Mouse (Mus musculus) v-Abl transformed pro-B cells (cell line): ENCODE measurements at regions not wholly inside any gene's neighbourhood (a gene's known extent, or its start where the extent isn't known, plus 50 kb on each side); places are given as distances from the start of the nearest gene placed in this dataset.

ENCODE experiments used
- in situ Hi-C, 2 experiments: fragments of 400-800 bp; cut with MboI; formaldehyde crosslinking; loops; one replicate each; pipeline ENCODE4 v1.15.1; 2025; ENCODE audit not compliant: unreplicated experiment in 2 of 2

DNA sequence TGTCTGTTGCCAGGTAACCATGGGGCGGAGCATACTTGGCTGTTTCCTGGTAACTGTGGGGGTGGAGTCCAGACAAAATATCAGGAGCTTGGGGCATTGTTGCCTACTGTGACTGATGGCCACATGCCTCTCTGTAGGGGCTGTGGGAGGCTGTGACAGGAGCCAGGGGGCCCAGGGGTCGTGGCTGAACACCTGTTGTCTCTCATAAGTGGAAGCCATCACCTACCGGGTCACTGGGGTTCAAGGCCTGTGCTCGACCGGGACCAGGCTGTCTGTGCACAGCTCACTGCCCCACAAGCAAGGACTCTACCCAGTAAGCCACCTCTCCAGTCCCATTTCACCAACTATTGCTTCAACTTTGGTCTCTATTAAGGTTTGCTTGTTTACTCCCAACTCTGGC, 196.4 kb upstream of the Egln3 start:
- in situ Hi-C loops: no loop called here

DNA sequence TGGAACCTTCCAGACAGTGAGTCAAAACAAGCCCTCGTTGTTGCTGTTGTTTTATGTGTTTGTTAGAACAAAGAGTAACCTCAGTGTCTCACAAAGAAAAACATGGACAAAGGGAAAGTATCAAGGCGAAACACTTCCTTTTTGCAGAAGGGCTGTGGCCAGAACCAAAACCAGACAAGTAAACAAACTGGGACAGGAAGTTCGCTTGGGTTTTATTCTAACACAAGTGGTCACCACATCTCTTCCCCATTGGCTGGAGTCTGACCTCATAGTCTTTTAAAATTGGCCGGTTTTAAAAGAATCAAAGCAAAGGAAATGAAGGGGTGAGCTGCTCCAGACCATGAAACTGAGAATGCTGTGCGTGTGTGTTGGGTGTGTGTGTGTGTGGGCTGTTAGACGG, 194.4 kb upstream of the Egln3 start:
- in situ Hi-C loops: no loop called here

DNA sequence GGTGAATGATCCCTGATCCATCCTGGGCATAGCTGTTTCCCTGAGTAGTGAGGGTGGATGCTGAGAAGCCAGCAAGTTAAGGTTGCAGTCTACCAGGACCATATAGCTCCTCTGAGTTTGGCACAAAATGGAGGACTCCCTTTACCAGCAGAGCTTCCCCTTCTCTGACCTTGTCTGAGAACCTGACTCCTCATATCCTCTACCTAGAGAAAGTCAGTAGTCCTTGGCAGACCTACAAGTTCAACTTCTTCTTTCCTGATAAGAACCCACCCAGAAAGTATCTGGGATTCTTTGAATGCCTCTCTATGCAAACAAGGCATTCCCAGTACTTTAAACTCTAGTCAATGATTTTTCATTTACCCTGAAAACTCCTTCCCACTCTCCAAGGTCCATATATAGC, 193.3 kb upstream of the Egln3 start:
- in situ Hi-C loops: no loop called here

DNA sequence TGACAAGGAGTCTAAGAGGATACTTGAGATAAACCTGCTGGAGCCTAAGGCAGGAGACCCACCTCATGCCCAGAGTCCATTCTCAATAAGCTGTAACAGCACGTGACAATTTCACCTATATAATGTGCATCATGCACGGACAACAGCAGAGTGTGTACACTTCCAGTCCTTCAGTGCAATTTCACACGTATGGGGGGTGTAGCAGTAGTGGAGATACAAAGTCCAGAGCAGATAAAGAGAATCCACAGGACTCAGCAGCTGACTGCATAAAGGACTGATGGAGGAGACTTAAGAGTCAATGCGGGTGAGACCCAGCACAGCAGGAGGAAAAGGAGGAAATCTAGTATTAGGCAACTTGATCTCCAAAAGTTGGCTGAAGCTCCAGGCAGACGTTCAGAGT, 192.7 kb upstream of the Egln3 start:
- in situ Hi-C loops: no loop called here

DNA sequence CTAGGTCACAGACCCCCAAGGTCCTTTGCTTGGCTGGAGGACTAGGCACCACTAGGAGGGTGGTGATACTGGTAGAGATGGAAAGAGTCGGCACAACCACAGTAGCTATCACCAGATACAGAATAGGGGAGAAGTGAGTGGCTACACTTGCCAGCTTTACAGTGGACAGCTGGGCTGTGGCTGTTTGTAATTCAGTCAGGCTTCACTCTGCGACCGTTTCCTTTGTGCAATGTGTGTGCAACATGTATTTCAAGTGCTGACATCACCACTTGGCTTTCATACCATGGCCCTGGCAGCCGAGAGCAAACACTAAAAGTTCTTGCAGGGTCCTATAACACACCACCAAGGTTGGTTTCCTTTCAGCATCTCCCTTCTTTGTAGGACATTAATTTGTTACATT, 181.7 kb upstream of the Egln3 start:
- in situ Hi-C loops: no loop called here

DNA sequence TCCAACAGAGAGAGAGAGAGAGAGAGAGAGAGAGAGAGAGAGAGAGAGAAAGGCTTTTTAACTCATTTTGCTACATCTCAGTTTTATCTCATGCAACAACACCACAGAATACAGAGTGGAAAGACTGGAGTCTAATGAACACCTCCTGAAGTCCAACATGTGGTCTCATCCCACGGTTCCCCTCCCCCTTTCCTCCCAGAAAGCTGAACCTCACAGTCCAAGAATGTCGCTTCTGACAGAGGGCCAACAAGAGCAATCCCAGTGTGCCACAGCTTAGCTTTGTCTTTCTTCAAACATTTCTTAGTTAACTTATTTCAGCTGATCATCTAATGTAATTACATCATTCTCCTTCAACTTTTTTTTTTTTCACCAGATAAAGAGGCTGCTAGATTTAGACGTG, 180.5 kb upstream of the Egln3 start:
- in situ Hi-C loops: no loop called here

DNA sequence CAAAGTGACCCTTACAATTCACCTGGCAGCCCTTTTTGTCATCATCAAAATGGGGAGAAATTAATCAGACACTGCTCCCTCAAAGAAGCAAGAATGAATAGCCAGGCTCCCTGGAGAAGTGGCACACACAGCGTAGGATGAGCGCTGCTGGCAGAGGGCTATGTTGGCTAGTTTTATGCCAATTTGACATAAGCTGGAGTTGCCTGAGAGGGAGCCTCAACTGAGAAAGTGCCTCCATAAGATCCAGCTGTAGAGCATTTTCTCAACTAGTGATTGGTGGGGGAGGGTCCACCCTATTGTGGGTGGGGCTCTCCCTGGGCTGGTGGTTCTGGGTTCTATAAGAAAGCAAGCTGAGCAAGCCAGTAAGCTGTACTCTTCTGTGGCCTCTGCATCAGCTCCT, 179.3 kb upstream of the Egln3 start:
- in situ Hi-C loops: no loop called here

DNA sequence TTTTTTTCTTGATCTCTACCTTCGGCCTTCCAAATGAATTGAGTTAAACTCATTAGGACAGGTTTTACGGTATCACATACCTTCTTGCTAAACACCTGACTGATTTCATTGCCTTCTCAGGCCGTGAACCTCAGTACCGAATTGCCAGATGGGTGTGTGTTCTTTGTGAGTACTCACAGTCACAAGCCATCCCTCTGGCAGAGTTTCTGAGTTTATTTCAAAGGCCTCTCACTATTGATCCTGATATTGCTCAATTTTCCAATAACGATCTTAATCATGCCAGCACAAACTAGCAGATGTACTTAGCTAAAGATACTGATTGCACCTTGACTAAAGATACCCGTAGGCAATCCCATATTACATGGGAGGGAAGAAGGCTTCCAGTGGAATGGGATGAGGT, 178.4 kb upstream of the Egln3 start:
- in situ Hi-C loops: no loop called here

DNA sequence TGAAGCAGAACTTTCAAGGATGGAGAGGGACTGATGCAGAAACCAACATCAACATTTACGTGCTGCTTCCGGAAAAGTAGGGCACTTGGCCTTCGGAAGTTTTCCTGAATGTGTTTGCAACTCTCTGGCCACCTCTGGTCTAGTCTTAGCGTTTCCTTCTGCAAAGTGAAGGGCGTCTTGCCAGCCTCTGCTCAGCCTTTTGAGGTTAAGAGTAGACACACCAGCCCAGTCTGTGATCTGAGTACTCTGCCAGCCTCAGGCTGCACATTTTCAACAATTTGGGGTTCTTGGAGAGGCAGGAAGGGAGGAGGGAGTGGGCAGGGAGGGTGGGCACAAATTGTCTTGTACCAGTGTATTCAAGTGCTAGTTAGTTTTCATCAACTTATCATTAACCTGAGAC, 176.7 kb upstream of the Egln3 start:
- in situ Hi-C loops: no loop called here

DNA sequence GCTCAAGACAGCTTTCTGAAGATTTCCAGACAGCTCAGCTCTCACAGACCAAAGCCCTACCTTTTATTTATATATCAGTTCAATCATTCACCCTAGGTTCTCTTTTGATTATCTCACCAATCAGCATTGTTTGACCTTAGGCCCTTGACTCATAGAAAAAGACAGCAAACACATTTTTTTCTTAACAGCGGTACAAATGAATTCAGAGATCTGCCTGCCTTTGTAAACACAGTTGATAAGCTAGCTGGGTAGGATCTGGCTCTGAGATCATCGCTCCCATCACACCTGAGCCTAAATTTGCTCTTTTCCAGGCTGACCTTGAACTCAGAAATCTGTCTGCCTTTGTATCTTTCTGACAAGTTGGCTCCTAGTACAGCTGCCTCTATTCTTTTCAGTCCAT, 174.9 kb upstream of the Egln3 start:
- in situ Hi-C loops: no loop called here

DNA sequence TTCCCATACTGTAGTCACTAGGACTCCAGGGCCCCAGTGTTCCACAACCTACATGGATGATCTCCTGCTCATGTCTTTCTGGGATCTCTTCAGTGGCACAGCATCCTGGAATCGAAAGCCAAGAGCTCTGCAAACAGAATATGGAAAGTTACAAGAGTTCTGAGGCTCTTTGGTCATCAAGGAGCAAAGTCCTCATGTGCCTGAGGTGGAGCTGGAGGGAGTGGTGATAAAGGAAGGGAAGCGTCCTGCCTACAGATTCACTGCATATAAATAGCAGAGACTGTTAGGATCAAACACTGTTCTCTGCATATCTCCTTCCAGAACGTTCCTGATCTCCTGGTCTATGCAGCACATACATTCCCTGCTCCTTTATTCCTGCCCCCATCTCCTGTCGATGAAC, 170.4 kb upstream of the Egln3 start:
- in situ Hi-C loops: no loop called here

DNA sequence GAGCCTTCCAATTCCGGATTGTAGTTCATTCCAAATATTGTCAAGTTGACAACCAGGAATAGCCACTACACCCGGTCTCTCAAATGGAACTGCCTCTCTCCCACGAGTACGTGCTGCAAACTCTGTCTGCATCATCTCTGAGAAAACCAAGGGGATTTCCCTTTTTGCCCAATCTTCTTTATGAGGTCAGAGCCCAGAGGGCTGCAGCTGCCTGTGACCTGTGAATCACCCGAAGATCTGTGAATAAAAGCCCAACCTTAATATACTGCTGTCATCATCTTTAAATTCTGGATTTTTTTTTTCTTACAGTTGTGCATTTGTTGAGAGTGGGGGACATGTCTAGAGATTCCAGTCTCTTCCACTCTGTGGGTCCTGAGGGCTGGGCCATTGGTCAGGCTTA, 165.6 kb upstream of the Egln3 start:
- in situ Hi-C loops: no loop called here

DNA sequence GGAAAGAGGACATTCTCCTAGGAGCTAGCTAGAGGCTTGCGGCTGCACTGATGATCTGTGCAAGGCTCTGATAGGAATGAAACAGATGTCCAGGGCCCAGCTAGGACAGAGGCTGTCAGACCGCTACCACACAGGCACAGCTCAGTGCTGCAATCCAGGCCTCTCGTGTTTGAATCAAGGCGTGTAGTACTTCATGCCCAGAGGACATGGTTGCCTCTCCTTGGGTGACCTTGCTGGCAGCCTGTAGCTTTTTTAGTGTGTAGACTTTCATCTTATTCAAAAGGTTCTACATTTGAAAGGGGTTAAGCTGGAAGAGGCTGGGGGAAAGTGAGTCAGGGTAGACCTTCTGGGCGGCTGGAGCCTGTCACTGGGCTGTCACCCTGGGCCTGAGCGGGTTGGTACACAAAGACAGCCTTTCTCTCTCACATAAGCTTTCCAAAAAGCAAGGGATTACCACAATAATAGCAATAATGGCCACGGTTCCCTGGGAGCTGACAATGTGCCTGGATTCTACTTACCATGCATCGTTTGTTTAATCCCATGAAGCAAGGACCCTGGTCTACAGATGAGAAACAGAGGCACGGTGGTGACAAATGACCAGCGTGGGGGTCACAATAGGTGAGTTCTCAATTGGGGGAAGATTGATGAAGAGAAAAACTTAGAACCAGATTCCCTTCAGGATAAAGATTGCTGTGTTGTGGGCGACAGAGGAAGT, 160.9 kb upstream of the Egln3 start:
- in situ Hi-C loops: no loop called here

DNA sequence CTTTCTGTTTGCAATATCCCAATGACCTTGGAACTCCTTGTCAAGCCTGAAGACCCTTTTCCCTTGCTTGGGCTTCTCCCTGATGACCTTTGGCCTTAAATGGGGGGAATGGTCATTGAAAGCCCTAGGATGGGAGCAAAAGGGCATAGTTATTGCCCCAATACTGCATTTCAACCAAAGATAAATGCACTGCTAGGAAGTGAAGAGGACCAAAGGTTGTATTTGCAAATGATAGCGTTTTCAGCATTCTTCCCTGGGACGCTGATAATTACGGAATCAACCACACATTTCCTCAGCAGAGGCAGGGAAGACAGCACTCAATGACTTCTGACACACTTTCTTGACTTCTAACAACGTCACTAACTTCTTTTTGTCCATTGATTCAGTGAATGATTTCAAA, 158.1 kb upstream of the Egln3 start:
- in situ Hi-C loops: no loop called here

DNA sequence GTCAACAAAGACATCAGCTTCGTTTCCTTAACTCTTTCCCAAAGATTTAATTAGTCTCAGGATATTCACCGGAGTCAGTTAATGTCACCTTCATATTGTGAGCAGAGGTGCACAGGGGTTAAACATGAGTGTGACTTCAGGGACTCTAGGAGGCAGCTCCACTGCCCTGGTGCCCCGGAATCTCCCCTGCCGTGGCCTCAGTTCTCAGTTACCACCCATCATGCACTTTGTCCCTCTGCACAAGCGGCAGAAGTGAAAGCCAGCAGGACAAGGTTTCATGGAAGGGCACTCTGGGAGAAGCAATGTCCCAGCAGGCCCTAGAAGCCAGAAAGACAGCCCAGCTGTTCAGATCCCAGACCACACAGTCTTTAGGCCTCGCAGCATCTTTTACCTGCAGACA, 150.5 kb upstream of the Egln3 start:
- in situ Hi-C loops: no loop called here

DNA sequence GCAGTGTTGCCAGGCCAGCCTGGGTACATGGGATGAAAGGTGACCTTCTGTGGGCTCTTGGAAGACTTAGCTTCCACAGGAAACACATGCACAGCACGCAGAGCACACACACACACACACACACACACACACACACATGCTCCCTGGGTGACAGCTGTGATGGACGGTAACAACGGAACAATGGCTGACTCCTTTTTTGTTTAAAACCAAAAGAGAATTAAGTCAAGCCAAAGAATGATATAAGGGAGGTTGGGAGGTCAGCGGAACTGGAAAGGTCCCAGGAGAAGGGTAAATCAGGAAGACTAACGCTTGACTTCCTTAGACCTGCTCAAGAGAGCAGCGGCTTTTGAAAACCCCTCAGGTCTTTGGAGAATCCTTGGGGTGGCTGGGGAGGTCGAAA, 150.0 kb upstream of the Egln3 start:
- in situ Hi-C loops: no loop called here

DNA sequence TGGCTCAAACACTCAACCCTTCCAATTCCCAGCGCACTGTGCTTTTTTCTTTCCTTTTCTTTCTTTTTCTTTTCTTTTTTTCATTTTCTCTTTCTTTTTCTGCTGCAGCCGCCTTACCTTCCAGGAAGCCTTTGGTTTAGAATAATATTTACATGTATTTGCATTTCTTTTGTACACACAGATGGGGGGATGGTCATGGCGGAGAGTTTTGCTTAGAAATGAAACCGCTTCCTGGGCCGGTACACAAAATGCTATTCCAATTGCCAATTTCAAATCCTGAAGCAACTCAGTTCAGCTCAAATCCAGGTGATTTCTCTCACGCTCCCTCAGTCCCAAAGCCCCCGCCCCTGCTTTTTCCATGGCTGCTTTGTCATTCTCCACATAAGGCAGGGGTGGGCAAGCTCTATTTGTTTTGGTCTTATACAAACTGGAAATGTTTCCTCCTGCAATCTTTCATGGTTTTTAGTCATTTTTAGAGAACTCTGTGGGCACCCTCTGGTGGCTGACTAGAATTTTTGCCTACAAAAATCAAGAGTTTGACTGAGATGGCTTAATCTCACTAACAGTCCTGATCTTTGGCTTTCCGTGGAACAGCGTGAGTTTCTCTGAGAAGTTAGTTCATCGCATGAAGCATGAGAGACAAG, 149.4 kb upstream of the Egln3 start:
- in situ Hi-C loops: no loop called here

DNA sequence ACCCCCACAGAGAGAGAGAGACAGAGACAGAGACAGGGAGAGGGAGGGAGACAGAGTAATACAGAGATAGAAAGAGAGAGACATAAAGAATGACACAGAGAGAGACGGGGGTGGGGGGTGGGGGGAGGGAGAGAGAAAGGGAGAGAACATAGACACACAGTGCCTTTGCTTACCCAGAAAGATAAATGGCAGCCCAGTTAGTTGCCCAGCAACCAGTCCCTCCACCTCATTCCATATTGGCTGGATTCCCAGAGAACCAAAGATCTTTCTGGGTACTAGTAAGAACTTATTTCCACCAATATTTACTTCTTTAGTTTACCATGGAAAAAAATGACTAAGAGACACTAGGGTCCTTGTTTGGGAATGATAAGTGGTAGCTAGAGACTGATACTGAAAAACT, 146.6 kb upstream of the Egln3 start:
- in situ Hi-C loops: no loop called here

DNA sequence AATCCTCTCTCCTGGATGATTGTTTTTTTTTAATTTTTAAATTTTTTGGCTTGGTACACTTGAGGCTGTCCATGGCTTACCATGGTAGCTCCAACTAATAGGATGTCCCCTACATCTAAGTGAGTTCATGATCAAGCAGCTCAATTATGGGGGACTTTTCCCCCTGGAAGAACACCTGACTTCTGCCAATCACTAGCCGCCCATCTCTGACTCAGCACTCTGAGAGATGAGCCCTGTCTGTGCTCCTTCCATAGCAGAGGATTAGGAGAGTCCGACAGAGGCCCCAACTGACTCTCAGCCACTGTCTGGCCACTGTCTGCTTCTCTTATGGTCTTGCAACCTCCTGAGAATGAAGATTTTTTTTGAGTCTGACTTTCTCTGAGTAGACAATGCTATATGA, 145.7 kb upstream of the Egln3 start:
- in situ Hi-C loops: no loop called here

DNA sequence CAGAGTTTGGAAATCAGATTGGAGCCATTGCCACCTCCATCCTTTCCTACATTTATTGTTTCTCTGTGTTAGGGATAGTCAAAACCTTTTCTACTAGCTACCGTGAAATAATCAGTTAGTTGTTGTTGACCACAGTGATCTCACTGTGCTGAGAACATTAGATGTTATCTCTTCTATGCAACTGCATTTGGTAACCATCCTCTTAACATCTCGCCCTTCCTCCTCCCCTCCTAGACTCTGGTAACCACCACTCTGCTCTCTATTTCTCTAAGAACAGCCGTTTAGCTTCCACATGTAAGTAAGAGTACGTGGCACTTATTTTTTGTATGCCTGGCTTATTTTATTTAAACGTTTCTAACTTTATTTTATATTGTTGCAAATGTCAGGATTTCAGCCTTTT, 139.8 kb upstream of the Egln3 start:
- in situ Hi-C loops: no loop called here

DNA sequence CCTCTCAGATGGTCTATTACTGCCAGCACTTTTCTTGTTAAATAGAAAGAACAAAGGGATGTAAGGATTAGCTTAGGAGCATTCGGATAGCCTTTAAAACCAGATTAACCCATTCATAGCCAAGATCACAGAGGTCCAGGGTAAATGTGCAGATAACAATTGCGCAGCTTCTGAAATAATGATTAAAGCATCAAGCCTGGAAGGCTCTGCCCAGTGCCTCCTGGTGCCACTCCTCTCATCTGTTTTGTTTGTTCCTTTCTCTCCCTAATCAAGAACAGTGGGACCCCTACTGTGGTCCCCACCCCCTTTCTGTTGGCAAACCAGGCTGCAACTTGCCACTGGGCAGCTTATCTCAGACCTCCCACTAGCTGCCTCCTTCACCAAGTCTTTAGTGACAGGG, 131.8 kb upstream of the Egln3 start:
- in situ Hi-C loops: no loop called here

DNA sequence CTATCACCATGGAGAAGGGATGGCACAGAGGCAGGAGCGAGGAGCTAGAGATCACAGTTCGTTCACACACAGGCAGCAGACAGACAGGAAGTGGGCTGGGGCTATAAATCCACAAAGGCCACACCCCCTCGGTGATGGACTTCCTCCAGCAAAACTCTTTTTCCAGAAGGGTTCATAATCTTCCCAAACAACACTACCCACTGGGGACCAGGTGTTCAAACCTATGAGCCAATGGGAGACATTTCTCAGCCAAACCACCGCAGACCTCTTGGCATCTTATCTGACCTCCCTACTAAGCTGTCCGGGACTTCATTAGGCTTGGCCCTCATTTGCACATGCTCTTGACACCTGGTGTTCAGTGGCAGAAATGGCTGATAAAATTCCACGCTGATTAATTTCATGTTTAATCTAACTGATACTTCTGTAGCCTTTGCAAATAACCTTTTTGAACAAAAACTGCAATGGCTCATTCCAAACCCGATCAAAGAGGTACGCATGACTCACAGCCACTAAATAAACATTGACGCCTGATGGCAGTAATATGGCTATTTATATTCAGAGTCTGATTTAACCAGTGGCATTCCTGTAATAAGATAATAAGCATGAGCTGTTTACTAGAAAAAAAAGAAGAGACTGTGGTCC, 131.0 kb upstream of the Egln3 start:
- in situ Hi-C loops: no loop called here
